Mouse (Mus musculus) cortical plate, adult 2 months (tissue): ENCODE results near the gene Slc1a2.

ENCODE experiments used
- CTCF ChIP-seq: fragments of 200-500 bp; IDR thresholded peaks from 2 replicates; pipeline ENCODE4 v1.5.1; 2011; ENCODE audit warnings: mild to moderate bottlenecking, control low read depth, low read length; ENCODE audit not compliant: insufficient read depth; ENCODE audit errors: extremely low read depth
- POLR2A ChIP-seq: fragments of 200-500 bp; IDR thresholded peaks from 2 replicates; pipeline ENCODE4 v1.6.1; 2011; ENCODE audit warnings: mild to moderate bottlenecking, low read length, control low read depth; ENCODE audit not compliant: insufficient read depth; ENCODE audit errors: extremely low read depth

DNA sequence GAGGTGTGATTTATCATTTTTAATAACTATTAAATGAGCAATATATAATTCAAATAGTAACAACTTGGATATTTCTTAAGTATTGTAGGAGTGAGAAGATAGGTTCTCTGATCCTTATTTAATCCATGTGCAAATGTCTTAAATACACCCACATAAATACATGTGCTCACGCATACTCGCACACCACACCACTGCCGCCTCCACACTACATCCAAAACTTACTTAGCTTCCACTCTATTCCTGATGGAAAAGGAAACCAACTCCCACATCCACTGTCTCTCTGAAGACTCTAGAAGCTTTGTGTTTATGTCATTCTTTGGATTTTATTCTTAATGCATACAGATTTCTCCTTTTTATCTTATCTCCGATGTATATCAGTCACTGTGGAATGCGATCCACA is 113.8 kb downstream of the Slc1a2 start:
- TF ChIP-seq POLR2A: no peak
- no peak for TF ChIP-seq CTCF
